Mouse (Mus musculus): ENCODE results near the gene Trpm8. TPM values are rescaled to one million over a fixed set of nuclear protein-coding genes. Genes with fewer than 3 reads are reported as not detected.
A peak's percentile ranks its signal among the peaks of the same experiment; 100 is the strongest.

The Trpm8 gene
- polyA plus RNA-seq, 1 experiment, result 0.02 TPM

DNA sequence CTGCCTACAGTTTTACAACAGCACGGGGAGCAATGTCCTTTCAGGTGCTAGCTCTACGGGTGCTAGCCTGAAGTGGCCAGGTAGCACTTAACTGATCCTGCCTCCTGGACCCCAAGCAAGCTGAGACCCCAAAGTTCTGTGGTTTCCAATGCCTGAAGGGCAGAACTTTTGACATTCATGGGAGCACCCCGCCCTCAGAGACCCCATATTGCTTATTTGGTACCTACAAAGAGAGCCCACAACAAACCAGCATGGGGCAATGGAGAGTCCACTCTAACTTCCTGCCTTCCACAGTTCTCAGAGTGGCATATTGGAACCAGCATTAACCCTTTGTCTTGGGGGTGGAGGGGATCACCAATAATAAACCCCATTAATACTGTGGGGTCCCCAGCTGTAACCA, 4.1 kb upstream of the Trpm8 start:
- H3K79me2 ChIP-seq (ENCODE audit: control insufficient read depth, insufficient read depth), result peaks cover 38% of the 10 kb centered on the region
- no peak overlapping the region for H3K4me3 ChIP-seq
- no peak overlapping the region for H3ac ChIP-seq (ENCODE audit: control insufficient read depth, insufficient read length)
- peaks cover 41% of the 10 kb centered on the region for H3K36me3 ChIP-seq (ENCODE audit: control insufficient read depth, insufficient read depth)
- TF ChIP-seq CEBPB (IDR thresholded peaks at IDR 0.05; ENCODE audit: insufficient read depth, poor library complexity, severe bottlenecking), result no peak
- TF ChIP-seq POLR2A (IDR thresholded peaks at IDR 0.05; ENCODE audit: insufficient read length, low read depth), result no peak
- TF ChIP-seq MYOG (IDR thresholded peaks at IDR 0.05; ENCODE audit: control insufficient read depth in 1 of 3, insufficient read depth in 1 of 3, insufficient read length in 2 of 3, low read depth in 2 of 3), result no peak
- TF ChIP-seq REST (IDR thresholded peaks at IDR 0.05; ENCODE audit: insufficient read depth, insufficient read length), result no peak
- TF ChIP-seq E2F4 (IDR thresholded peaks at IDR 0.05; ENCODE audit: insufficient read depth), result no peak
- no peak for TF ChIP-seq POLR2AphosphoS2 (IDR thresholded peaks at IDR 0.05; ENCODE audit: insufficient read length, low read depth)
- TF ChIP-seq TCF12 (IDR thresholded peaks at IDR 0.05; ENCODE audit: insufficient read depth, poor library complexity, severe bottlenecking), result no peak
- TF ChIP-seq SRF (IDR thresholded peaks at IDR 0.05; ENCODE audit: control insufficient read depth, insufficient read length, low read depth), result no peak
- no peak for TF ChIP-seq MAX (IDR thresholded peaks at IDR 0.05; ENCODE audit: low read depth)
- TF ChIP-seq TCF3 (IDR thresholded peaks at IDR 0.05; ENCODE audit: insufficient read length, low read depth), result no peak
- TF ChIP-seq MYOD1 (IDR thresholded peaks at IDR 0.05; ENCODE audit: control insufficient read depth in 1 of 3, insufficient read length in 2 of 3, low read depth in 2 of 3), result no peak
- TF ChIP-seq USF1 (IDR thresholded peaks at IDR 0.05; ENCODE audit: low read depth), result no peak
- no peaks in the 10 kb centered on the region for H3K27me3 ChIP-seq (ENCODE audit: control insufficient read depth, insufficient read depth, insufficient read length)
- no peak overlapping the region for H3K4me2 ChIP-seq (ENCODE audit: low read depth)

DNA sequence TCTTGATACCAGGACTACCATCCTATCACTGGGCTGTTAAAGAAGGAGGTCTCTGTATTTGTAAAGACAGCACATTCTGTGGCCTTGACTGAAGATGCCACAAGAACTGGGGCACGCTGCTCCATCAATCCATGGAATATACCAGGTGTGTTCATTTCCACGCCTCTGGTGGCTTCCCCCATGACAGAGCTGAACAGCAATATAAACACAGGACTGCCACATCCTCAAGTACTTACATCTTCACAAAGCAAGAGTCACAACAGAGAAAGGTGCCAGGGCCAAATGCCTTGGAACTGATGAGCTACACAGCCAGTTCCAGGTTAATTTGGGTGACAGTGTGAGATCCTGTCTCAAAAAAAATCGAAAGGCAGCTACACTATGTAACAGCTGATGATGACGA, 3.6 kb upstream of the Trpm8 start:
- Histone ChIP-seq H3K27me3 (ENCODE audit: control insufficient read depth, insufficient read depth, insufficient read length) (no peaks in the 10 kb centered on the region), H3K4me3 (no peak overlapping the region), H3K36me3 (ENCODE audit: control insufficient read depth, insufficient read depth) (peaks cover 36% of the 10 kb centered on the region), H3ac (ENCODE audit: control insufficient read depth, insufficient read length) (no peak overlapping the region), H3K4me2 (ENCODE audit: low read depth) (no peak overlapping the region), H3K79me2 (ENCODE audit: control insufficient read depth, insufficient read depth) (peaks cover 38% of the 10 kb centered on the region)
- TF ChIP-seq POLR2A (IDR thresholded peaks at IDR 0.05; ENCODE audit: insufficient read length, low read depth), result no peak
- TF ChIP-seq TCF12 (IDR thresholded peaks at IDR 0.05; ENCODE audit: insufficient read depth, poor library complexity, severe bottlenecking), result no peak
- no peak for TF ChIP-seq MYOG (IDR thresholded peaks at IDR 0.05; ENCODE audit: control insufficient read depth in 1 of 3, insufficient read depth in 1 of 3, insufficient read length in 2 of 3, low read depth in 2 of 3)
- no peak for TF ChIP-seq TCF3 (IDR thresholded peaks at IDR 0.05; ENCODE audit: insufficient read length, low read depth)
- TF ChIP-seq REST (IDR thresholded peaks at IDR 0.05; ENCODE audit: insufficient read depth, insufficient read length), result no peak
- no peak for TF ChIP-seq E2F4 (IDR thresholded peaks at IDR 0.05; ENCODE audit: insufficient read depth)
- no peak for TF ChIP-seq POLR2AphosphoS2 (IDR thresholded peaks at IDR 0.05; ENCODE audit: insufficient read length, low read depth)
- TF ChIP-seq MAX (IDR thresholded peaks at IDR 0.05; ENCODE audit: low read depth), result no peak
- no peak for TF ChIP-seq USF1 (IDR thresholded peaks at IDR 0.05; ENCODE audit: low read depth)
- TF ChIP-seq MYOD1 (IDR thresholded peaks at IDR 0.05; ENCODE audit: control insufficient read depth in 1 of 3, insufficient read length in 2 of 3, low read depth in 2 of 3), result no peak
- TF ChIP-seq SRF (IDR thresholded peaks at IDR 0.05; ENCODE audit: control insufficient read depth, insufficient read length, low read depth), result no peak
- TF ChIP-seq CEBPB (IDR thresholded peaks at IDR 0.05; ENCODE audit: insufficient read depth, poor library complexity, severe bottlenecking), result no peak

DNA sequence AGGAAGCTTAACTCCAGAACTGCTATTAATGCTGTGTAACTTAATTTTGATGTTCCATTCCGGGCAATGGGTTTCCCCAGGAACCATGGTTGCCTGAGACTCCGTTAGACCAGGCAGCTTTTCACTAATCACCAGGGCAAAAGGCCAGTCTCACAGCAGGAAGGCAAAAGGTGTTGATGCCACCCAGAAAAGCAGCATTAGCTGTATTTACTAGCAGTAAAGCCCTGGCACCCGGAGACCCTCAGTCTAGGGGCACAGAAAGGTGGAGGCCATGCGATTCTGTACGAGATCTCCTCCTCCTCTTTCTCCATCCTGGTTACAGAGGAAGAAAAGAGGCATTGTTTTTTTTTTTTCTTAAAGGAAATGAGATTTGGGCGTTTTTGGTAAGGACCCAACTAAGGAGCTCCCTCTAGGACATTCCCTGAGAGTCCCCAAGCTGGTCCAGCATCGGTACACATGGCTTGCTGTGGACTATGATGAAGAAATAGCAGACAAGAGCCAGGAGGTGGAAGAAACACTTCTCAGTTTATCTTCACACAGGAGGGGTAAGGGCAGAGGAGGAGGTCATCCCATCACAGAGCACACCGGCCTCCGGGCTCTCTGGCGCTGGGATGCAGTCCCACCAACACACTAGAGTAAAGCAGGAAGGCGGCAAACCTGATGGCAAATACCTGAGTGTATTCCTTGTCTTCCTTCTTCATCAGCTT, 2.9 kb upstream of the Trpm8 start:
- H3ac ChIP-seq (ENCODE audit: control insufficient read depth, insufficient read length), result no peak overlapping the region
- peaks cover 38% of the 10 kb centered on the region for H3K79me2 ChIP-seq (ENCODE audit: control insufficient read depth, insufficient read depth)
- H3K4me2 ChIP-seq (ENCODE audit: low read depth), result no peak overlapping the region
- peaks cover 29% of the 10 kb centered on the region for H3K36me3 ChIP-seq (ENCODE audit: control insufficient read depth, insufficient read depth)
- peak overlapping the region; percentile 44 for H3K4me3 ChIP-seq
- H3K27me3 ChIP-seq (ENCODE audit: control insufficient read depth, insufficient read depth, insufficient read length), result no peaks in the 10 kb centered on the region
- TF ChIP-seq USF1 (IDR thresholded peaks at IDR 0.05; ENCODE audit: low read depth), result no peak
- TF ChIP-seq MYOD1 (IDR thresholded peaks at IDR 0.05; ENCODE audit: control insufficient read depth in 1 of 3, insufficient read length in 2 of 3, low read depth in 2 of 3), result no peak
- no peak for TF ChIP-seq TCF3 (IDR thresholded peaks at IDR 0.05; ENCODE audit: insufficient read length, low read depth)
- no peak for TF ChIP-seq REST (IDR thresholded peaks at IDR 0.05; ENCODE audit: insufficient read depth, insufficient read length)
- no peak for TF ChIP-seq SRF (IDR thresholded peaks at IDR 0.05; ENCODE audit: control insufficient read depth, insufficient read length, low read depth)
- TF ChIP-seq POLR2AphosphoS2 (IDR thresholded peaks at IDR 0.05; ENCODE audit: insufficient read length, low read depth), result no peak
- no peak for TF ChIP-seq MAX (IDR thresholded peaks at IDR 0.05; ENCODE audit: low read depth)
- TF ChIP-seq MYOG (IDR thresholded peaks at IDR 0.05; ENCODE audit: control insufficient read depth in 1 of 3, insufficient read depth in 1 of 3, insufficient read length in 2 of 3, low read depth in 2 of 3), result no peak
- TF ChIP-seq E2F4 (IDR thresholded peaks at IDR 0.05; ENCODE audit: insufficient read depth), result no peak
- TF ChIP-seq POLR2A (IDR thresholded peaks at IDR 0.05; ENCODE audit: insufficient read length, low read depth), result no peak
- no peak for TF ChIP-seq CEBPB (IDR thresholded peaks at IDR 0.05; ENCODE audit: insufficient read depth, poor library complexity, severe bottlenecking)
- no peak for TF ChIP-seq TCF12 (IDR thresholded peaks at IDR 0.05; ENCODE audit: insufficient read depth, poor library complexity, severe bottlenecking)

DNA sequence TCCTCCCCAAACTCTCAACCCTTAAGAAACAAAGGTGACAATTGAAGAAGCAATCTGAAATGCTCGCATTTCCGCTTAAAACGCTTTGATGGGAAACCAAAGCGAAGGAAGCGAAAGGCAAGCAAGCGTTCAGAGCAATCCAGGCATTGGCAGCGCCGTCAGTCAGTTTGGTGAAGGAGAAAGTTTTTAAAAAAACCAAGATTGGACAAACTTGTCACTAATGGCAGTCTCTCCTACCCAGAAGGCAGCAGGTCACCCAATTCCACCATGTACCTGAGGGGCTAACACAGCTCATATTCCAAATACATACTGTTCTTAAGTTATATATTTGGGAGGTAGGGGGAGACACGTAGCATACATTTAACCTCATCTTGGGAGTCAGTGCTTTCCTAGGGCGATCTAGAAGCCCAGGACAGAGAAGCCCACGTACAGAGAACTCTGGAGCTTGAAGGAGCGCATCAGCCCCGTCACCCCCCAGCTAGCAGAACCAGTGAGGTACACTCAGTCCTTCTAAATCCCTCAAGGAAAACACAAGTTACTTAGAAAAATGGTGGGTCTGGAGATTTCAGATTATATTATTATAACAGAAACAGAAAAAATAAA, 2.3 kb upstream of the Trpm8 start:
- peak overlapping the region; percentile 44 for H3K4me3 ChIP-seq
- TF ChIP-seq POLR2AphosphoS2 (IDR thresholded peaks at IDR 0.05; ENCODE audit: insufficient read length, low read depth) (no peak), TCF12 (IDR thresholded peaks at IDR 0.05; ENCODE audit: insufficient read depth, poor library complexity, severe bottlenecking) (no peak), MYOG (IDR thresholded peaks at IDR 0.05; ENCODE audit: control insufficient read depth in 1 of 3, insufficient read depth in 1 of 3, insufficient read length in 2 of 3, low read depth in 2 of 3) (no peak), REST (IDR thresholded peaks at IDR 0.05; ENCODE audit: insufficient read depth, insufficient read length) (no peak), SRF (IDR thresholded peaks at IDR 0.05; ENCODE audit: control insufficient read depth, insufficient read length, low read depth) (no peak)

More for the DNA sequence above, 2.3 kb upstream of the Trpm8 start:
- peak overlapping the region; percentile 73 for H3K4me2 ChIP-seq (ENCODE audit: low read depth)
- H3ac ChIP-seq (ENCODE audit: control insufficient read depth, insufficient read length), result no peak overlapping the region
- no peaks in the 10 kb centered on the region for H3K27me3 ChIP-seq (ENCODE audit: control insufficient read depth, insufficient read depth, insufficient read length)
- peaks cover 25% of the 10 kb centered on the region for H3K36me3 ChIP-seq (ENCODE audit: control insufficient read depth, insufficient read depth)
- peaks cover 38% of the 10 kb centered on the region for H3K79me2 ChIP-seq (ENCODE audit: control insufficient read depth, insufficient read depth)
